Mouse (Mus musculus) cerebellum, postnatal 25 days (tissue): ENCODE data around the gene Cuedc2.
A peak's percentile ranks its signal among the peaks of the same experiment; 100 is the strongest.

Source experiments
- DNase-seq, 2 experiments: peaks; one replicate each; pipeline ENCODE4 v3.0.0; 2021; ENCODE audit warnings: mixed read lengths in 2 of 2

Gene Cuedc2

GRCm38 (mm10) chr19:46305432-46306267 is 32.9 kb downstream of the Cuedc2 start:
- DNase-seq = peak; percentile 35 to 67

GRCm38 (mm10) chr19:46304908-46305333 is 33.6 kb downstream of the Cuedc2 start:
- DNase-seq = peak in 1 of 2 experiments; percentile 26

- DNase-seq = peak; percentile 86 to 90
Observed at GRCm38 (mm10) chr19:46304216-46304841, 34.2 kb downstream of the Cuedc2 start, which contains the start of gene Nfkb2. Nfkb2 (plus strand) TSS chr19:46304320.

- peak in 1 of 2 experiments; percentile 22 for DNase-seq
Observed at GRCm38 (mm10) chr19:46303251-46304215, 35.0 kb downstream of the Cuedc2 start.

GRCm38 (mm10) chr19:46302551-46302950 is 36.0 kb downstream of the Cuedc2 start:
- no peak for DNase-seq

- DNase-seq = no peak
Observed at GRCm38 (mm10) chr19:46300294-46301045, 38.0 kb downstream of the Cuedc2 start.

GRCm38 (mm10) chr19:46296938-46297337 is 41.6 kb downstream of the Cuedc2 start:
- DNase-seq = no peak

GRCm38 (mm10) chr19:46290535-46291105 is 47.9 kb downstream of the Cuedc2 start:
- no peak for DNase-seq

GRCm38 (mm10) chr19:46287566-46287965 is 50.9 kb downstream of the Cuedc2 start:
- no peak for DNase-seq

GRCm38 (mm10) chr19:46286926-46287325 is 51.6 kb downstream of the Cuedc2 start:
- no peak for DNase-seq

GRCm38 (mm10) chr19:46286047-46286446 is 52.5 kb downstream of the Cuedc2 start:
- DNase-seq = peak; percentile 95

GRCm38 (mm10) chr19:46285631-46286030 is 52.9 kb downstream of the Cuedc2 start:
- peak in 1 of 2 experiments; percentile 20 for DNase-seq

- DNase-seq = peak; percentile 60 to 62
Observed at GRCm38 (mm10) chr19:46284686-46285085, 53.8 kb downstream of the Cuedc2 start.

- no peak for DNase-seq
Observed at GRCm38 (mm10) chr19:46282081-46282849, 56.2 kb downstream of the Cuedc2 start.
